Mouse (Mus musculus) ES-E14 (cell line): ENCODE results near the gene Gnat2.

Source experiments
- CHD2 ChIP-seq: IDR thresholded peaks from 2 replicates; pipeline ENCODE4 v1.6.1; 2014; ENCODE audit warnings: mild to moderate bottlenecking, low read depth, low read length, inconsistent platforms
- MAFK ChIP-seq: IDR thresholded peaks from 2 replicates; pipeline ENCODE4 v1.6.1; 2014; ENCODE audit warnings: mild to moderate bottlenecking, low read depth, low read length, inconsistent platforms; ENCODE audit not compliant: insufficient read depth
- ZNF384 ChIP-seq: IDR thresholded peaks from 2 replicates; pipeline ENCODE4 v1.6.1; 2012; ENCODE audit warnings: low read depth, low read length, inconsistent platforms

DNA sequence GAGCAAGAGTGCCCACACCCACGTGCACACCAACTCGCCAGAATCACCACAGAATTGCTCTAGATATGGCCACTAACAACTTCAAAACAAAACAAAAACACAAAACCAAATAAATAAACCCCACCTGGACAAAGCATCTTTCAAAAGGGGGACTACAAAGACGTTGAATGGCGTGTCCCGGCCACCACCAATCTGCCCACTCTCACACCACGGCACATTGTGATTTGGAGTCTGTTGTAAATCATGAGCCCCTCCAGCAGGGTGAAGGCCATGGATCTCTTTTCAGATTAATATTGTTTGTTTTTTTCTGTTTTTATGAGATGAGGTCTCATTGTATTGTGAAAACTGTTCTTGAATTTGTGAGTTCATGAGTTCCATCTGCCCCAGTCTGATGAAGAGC lies 9.5 kb downstream of the Gnat2 start:
- TF ChIP-seq MAFK, result no peak
- TF ChIP-seq CHD2, result no peak
- no peak for TF ChIP-seq ZNF384
